Mouse (Mus musculus): ENCODE results near the gene Mob3b.

Mob3b gene

GRCm38 (mm10) chr4:35146597-35146996, 10.7 kb downstream of the Mob3b start:
- DNase-seq: no peak

GRCm38 (mm10) chr4:35145726-35146125, 11.6 kb downstream of the Mob3b start:
- no peak for DNase-seq

- DNase-seq: no peak
Observed at GRCm38 (mm10) chr4:35143472-35144102, 13.7 kb downstream of the Mob3b start.

- DNase-seq: no peak
Observed at GRCm38 (mm10) chr4:35140317-35140716, 17.0 kb downstream of the Mob3b start.

- DNase-seq: no peak
Observed at GRCm38 (mm10) chr4:35138077-35138476, 19.2 kb downstream of the Mob3b start.

- DNase-seq: no peak
Observed at GRCm38 (mm10) chr4:35136996-35137395, 20.3 kb downstream of the Mob3b start.

- no peak for DNase-seq
Observed at GRCm38 (mm10) chr4:35135806-35136205, 21.5 kb downstream of the Mob3b start.

GRCm38 (mm10) chr4:35134846-35135611, 22.3 kb downstream of the Mob3b start:
- DNase-seq: no peak

GRCm38 (mm10) chr4:35133411-35133810, 23.9 kb downstream of the Mob3b start:
- no peak for DNase-seq

GRCm38 (mm10) chr4:35131592-35131991, 25.7 kb downstream of the Mob3b start:
- no peak for DNase-seq

- no peak for DNase-seq
Observed at GRCm38 (mm10) chr4:35130411-35130948, 26.8 kb downstream of the Mob3b start.

GRCm38 (mm10) chr4:35127759-35128158, 29.5 kb downstream of the Mob3b start:
- DNase-seq: no peak

- DNase-seq: no peak
Observed at GRCm38 (mm10) chr4:35126776-35127175, 30.5 kb downstream of the Mob3b start.

- DNase-seq: no peak
Observed at GRCm38 (mm10) chr4:35125299-35125777, 31.9 kb downstream of the Mob3b start.

GRCm38 (mm10) chr4:35124027-35124426, 33.3 kb downstream of the Mob3b start:
- no peak for DNase-seq

GRCm38 (mm10) chr4:35123087-35123486, 34.2 kb downstream of the Mob3b start:
- DNase-seq: no peak

GRCm38 (mm10) chr4:35121060-35121459, 36.2 kb downstream of the Mob3b start:
- DNase-seq: no peak

- DNase-seq: no peak
Observed at GRCm38 (mm10) chr4:35120575-35120974, 36.7 kb downstream of the Mob3b start.

- no peak for DNase-seq
Observed at GRCm38 (mm10) chr4:35120159-35120558, 37.1 kb downstream of the Mob3b start.

- no peak for DNase-seq
Observed at GRCm38 (mm10) chr4:35118851-35119250, 38.4 kb downstream of the Mob3b start.

GRCm38 (mm10) chr4:35117144-35117543, 40.1 kb downstream of the Mob3b start:
- DNase-seq: no peak

- DNase-seq: no peak
Observed at GRCm38 (mm10) chr4:35115933-35116332, 41.4 kb downstream of the Mob3b start.

GRCm38 (mm10) chr4:35114950-35115349, 42.3 kb downstream of the Mob3b start:
- DNase-seq: no peak

Measured in cerebellum, postnatal 36 days (tissue).